Mouse (Mus musculus) limb, embryonic 13.5 days (tissue): ENCODE data around the gene Myl6. TPM values are rescaled to one million over a fixed set of nuclear protein-coding genes. Genes with fewer than 3 reads are reported as not detected.
"Not testable (repeated sequence)": the region's sequence is repeated elsewhere in the genome, so short reads cannot be mapped to it uniquely, and the experiment has no call there.

Experiments
- ATAC-seq: fragments of 200-750 bp; cut with Nextera tagmentation; 2 replicates; pipeline ENCODE4 v1.8.0; 2017; ENCODE audit warnings: low read depth, moderate number of reproducible peaks, moderate TSS enrichment; ENCODE audit not compliant: low FRiP score
- H3K27ac ChIP-seq: fragments of 300-500 bp; sonication (generic); 2 replicates; pipeline ENCODE4 v1.5.1; 2015; ENCODE audit warnings: inconsistent platforms, mild to moderate bottlenecking, moderate library complexity
- H3K27me3 ChIP-seq: fragments of 300-500 bp; sonication (generic); 2 replicates; pipeline ENCODE4 v1.6.1; 2015; ENCODE audit warnings: mild to moderate bottlenecking, inconsistent platforms
- H3K36me3 ChIP-seq: fragments of 300-500 bp; sonication (generic); 2 replicates; pipeline ENCODE4 v1.6.1; 2015; ENCODE audit warnings: inconsistent platforms, mild to moderate bottlenecking, moderate library complexity
- H3K4me1 ChIP-seq: fragments of 300-500 bp; sonication (generic); 2 replicates; pipeline ENCODE4 v1.6.1; 2015; ENCODE audit warnings: inconsistent platforms
- H3K4me2 ChIP-seq: fragments of 300-500 bp; sonication (generic); replicated peaks from 2 replicates; pipeline ENCODE4 v1.6.1; 2015; ENCODE audit warnings: inconsistent platforms, mild to moderate bottlenecking, moderate library complexity
- H3K4me3 ChIP-seq: fragments of 300-500 bp; sonication (generic); 2 replicates; pipeline ENCODE4 v1.5.1; 2015; ENCODE audit warnings: moderate library complexity, mild to moderate bottlenecking, inconsistent platforms
- H3K9ac ChIP-seq: fragments of 300-500 bp; sonication (generic); 2 replicates; pipeline ENCODE4 v1.6.1; 2015; ENCODE audit warnings: mild to moderate bottlenecking, inconsistent platforms
- H3K9me3 ChIP-seq: fragments of 300-500 bp; sonication (generic); 2 replicates; pipeline ENCODE4 v1.6.1; 2016; ENCODE audit warnings: inconsistent platforms
- WGBS: fragments of 180-500 bp; shearing (Covaris S2); methylation state at CpG from one replicate; pipeline ENCODE4 v1.1.7; 2015; 5-methylcytosine and 5-hydroxymethylcytosine counted together
- polyA plus RNA-seq: library from polyadenylated mRNA; unstranded; fragments of >200 nt; fragmentation: Nextera tagmentation; extraction: Ambion mirVana; gene quantifications from 2 replicates; pipeline ENCODE4 v1.2.1, GENCODE M21; 2015

The Myl6 gene
- polyA plus RNA-seq, 1 experiment from 2014 or later: 1,077 TPM

DNA sequence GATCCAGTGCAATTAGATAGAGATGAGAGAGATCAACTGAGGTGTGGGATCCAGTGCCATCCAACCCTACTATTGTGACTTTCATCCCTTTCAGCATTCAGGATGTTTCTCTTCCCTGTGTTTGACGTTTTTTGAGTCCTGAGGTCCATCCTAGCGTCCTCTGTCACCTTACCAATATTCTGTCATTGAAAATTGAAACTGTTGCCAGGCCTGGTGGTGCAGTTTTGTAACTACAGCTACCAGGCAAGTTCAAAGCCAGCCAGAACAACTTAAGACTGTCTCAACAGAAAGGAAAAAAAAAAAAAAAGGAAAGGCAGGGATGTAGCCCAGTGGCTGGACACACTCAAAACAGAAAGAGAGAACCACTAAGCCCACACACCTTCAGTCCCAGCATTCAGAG is 1.3 kb upstream of the Myl6 start:
- Histone ChIP-seq H3K4me3 (peak overlapping the region; percentile 81), H3K4me2 (peak overlapping the region; percentile 79), H3K9me3 (no peaks in the 10 kb centered on the region), H3K27ac (no peak overlapping the region), H3K4me1 (peaks cover 45% of the 10 kb centered on the region), H3K36me3 (peaks cover 18% of the 10 kb centered on the region), H3K9ac (peak overlapping the region; percentile 85; the same call in 1 of the 2 replicates), H3K27me3 (no peaks in the 10 kb centered on the region)
- no peak for ATAC-seq
- WGBS: 80% methylated on average over 2 of the region's 2 CpGs

DNA sequence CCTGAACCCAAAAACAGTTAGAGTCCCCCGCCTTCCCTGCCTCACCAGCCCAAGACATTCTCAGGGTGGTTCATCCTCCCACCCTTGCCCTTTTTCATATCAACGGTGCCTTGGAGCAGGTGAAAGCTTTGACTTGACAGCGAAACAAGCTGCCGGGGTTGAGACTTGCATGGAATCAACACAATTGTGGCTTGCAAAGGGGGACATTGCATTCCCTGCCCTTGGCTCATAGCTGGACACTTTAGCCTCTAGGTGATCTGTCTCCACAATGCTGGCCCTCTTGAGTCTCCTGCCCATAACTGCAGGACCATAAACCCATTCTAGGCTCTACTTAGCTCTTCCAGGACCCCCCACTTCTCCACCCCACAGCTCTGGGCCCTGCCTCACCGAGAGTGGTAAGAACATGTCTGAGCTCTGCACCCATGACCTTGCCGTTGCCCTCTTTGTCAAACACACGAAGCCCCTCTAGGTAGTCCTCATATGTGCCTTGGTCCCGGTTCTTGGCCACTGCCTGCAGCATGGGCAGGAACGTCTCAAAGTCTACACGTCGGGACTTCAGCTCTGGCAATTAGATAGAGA is 811 bp upstream of the Myl6 start:
- Histone ChIP-seq H3K27ac (peak overlapping the region; percentile 97), H3K9me3 (no peaks in the 10 kb centered on the region), H3K27me3 (no peaks in the 10 kb centered on the region), H3K4me3 (peak overlapping the region; percentile 81), H3K4me2 (peak overlapping the region; percentile 79), H3K9ac (peak overlapping the region; percentile 85), H3K36me3 (peaks cover 23% of the 10 kb centered on the region), H3K4me1 (peaks cover 49% of the 10 kb centered on the region)
- no peak for ATAC-seq
- 57% methylated on average over 11 of the region's 11 CpGs for WGBS

DNA sequence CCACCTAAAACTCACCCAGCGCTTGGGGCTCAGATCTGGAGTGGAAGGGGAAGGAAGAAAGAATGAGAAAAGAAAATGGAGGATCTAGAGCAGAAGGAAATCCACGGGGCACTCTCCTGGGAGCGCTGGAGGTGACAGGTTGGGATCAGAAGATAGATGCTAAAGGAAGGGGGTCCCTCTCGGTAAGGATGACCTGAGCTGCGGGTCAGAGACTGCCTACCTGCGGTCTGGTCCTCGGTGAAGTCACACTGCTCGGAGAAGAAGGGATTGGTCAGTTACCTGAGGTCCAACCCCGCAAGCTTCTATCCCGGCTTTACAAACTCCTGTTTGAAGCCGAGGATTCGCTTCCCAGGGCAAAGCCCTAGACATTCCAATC is 638 bp downstream of the Myl6 start:
- peak overlapping the region; percentile 88 for H3K9ac ChIP-seq
- H3K27ac ChIP-seq: peak overlapping the region; percentile 97
- under 1% methylated on average over 12 of the region's 12 CpGs for WGBS
- peak overlapping the region; percentile 79 for H3K4me2 ChIP-seq
- no peaks in the 10 kb centered on the region for H3K9me3 ChIP-seq
- peaks cover 47% of the 10 kb centered on the region for H3K4me1 ChIP-seq
- ATAC-seq: peak; percentile 28
- peak overlapping the region; percentile 81 for H3K4me3 ChIP-seq
- no peaks in the 10 kb centered on the region for H3K27me3 ChIP-seq
- peaks cover 37% of the 10 kb centered on the region for H3K36me3 ChIP-seq

DNA sequence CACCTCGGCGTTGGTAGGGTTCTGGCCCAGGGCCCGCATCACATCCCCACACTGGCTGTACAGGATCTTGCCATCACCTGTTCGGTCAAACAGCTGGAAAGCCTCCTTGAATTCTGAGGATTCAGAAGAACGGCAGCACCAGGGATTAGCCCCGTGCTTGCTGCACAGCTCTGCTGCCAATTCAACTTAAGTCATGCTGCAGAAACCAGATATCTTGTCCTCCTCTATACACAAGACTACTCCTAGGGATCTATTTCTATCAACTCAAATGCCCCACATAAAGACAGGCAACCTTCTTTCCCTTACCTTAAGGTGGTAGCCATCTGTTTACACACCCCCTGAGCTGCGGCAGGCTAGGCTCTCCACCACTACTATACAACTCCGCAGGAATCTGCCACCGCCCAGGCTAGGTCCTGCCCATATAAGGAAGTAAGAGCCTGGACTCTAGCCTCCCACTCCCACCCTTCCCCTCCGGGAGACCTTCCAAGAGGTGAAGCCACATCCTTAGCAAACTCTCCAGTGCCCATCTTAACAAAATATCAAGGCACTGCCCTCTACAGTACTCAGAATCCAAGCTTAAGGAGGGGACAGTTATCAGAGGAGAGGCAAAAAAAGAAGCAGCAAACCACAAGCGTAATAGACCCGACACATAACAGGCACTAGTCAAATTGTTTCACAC is 1.2 kb downstream of the Myl6 start:
- H3K4me2 ChIP-seq: peak overlapping the region; percentile 79
- no peaks in the 10 kb centered on the region for H3K9me3 ChIP-seq
- H3K4me1 ChIP-seq: peaks cover 42% of the 10 kb centered on the region
- peak; percentile 33 for ATAC-seq
- WGBS: 26% methylated on average over 12 of the region's 12 CpGs
- H3K27me3 ChIP-seq: no peaks in the 10 kb centered on the region
- peak overlapping the region; percentile 97 for H3K27ac ChIP-seq
- H3K9ac ChIP-seq: peak overlapping the region; percentile 88
- peaks cover 43% of the 10 kb centered on the region for H3K36me3 ChIP-seq
- peak overlapping the region; percentile 81 for H3K4me3 ChIP-seq

DNA sequence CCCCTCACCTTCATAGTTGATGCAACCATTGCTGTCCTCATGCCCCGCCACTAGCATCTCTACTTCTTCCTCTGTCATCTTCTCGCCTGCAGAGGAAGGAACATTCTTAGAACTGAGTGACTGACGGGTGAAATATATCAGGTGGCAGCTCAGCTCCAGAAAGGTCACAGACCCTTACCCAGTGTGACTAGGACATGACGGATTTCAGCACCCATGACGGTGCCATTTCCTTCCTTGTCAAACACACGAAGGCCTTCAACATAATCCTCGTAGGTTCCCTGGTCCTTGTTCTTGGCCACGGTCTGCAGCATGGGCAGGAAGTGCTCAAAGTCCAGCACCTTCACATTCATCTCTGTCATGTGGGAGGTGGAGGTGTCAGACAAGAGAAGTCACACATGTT is 1.9 kb downstream of the Myl6 start:
- not testable (repeated sequence) for H3K27me3 ChIP-seq, ATAC-seq, H3K9me3 ChIP-seq
- peak overlapping the region; percentile 97; the same call in 1 of the 2 replicates for H3K27ac ChIP-seq
- peaks cover 41% of the 10 kb centered on the region for H3K4me1 ChIP-seq
- peak overlapping the region; percentile 79 for H3K4me2 ChIP-seq
- H3K36me3 ChIP-seq: peaks cover 50% of the 10 kb centered on the region
- peak overlapping the region; percentile 88 for H3K9ac ChIP-seq
- H3K4me3 ChIP-seq: peak overlapping the region; percentile 81
- WGBS: 72% methylated on average over 8 of the region's 8 CpGs

DNA sequence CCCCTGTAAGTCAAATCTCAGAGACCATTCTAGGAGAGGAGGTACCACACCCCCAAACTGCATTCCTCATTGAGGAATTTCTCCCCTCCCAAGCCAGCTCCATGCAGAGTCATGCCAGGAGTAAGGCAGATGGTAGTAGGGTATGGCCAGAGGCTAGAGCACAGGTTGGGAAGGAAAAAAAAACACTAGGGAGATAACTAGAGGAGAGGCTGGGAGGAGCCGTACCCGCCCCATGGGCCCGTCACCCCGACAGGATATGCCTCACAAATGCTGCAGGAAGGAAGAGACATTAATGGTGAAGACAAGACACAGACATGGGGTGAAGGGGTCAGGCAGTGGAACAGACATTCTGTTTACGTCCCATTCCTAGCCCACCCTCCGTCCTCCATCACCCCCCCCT is 2.5 kb downstream of the Myl6 start:
- H3K9ac ChIP-seq: peak overlapping the region; percentile 88
- peak overlapping the region; percentile 6; the same call in 1 of the 2 replicates for H3K27ac ChIP-seq
- peaks cover 54% of the 10 kb centered on the region for H3K36me3 ChIP-seq

DNA sequence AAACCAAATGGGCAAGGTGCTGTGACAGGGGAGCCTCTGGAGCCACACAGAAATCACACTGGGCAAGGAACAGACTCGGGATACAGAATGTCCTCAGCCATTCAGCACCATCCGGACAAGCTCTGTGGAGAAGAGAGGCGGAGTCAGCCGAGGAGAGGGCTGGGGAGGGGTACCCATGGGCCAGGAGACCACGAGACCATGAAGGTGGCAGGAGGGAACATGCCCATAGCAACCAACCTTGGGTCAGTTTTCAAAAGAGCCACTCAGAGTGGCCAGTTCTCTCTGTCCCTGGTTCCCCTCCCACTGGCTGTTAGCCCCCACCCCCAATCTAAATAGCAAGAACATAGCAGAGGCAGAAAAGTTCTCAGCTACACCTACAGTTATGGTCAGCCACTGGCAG is 3.0 kb downstream of the Myl6 start:
- H3K9ac ChIP-seq: no peak overlapping the region
- no peaks in the 10 kb centered on the region for H3K9me3 ChIP-seq
- no peaks in the 10 kb centered on the region for H3K27me3 ChIP-seq
- peaks cover 60% of the 10 kb centered on the region for H3K36me3 ChIP-seq
- H3K4me1 ChIP-seq: peaks cover 41% of the 10 kb centered on the region
- no peak overlapping the region for H3K4me3 ChIP-seq
- 54% methylated on average over 5 of the region's 5 CpGs for WGBS
- no peak for ATAC-seq
- peak overlapping the region; percentile 79 for H3K4me2 ChIP-seq
- H3K27ac ChIP-seq: peak overlapping the region; percentile 6; the same call in 1 of the 2 replicates

More for the DNA sequence above, 2.5 kb downstream of the Myl6 start:
- no peak for ATAC-seq
- H3K4me2 ChIP-seq: peak overlapping the region; percentile 79
- peaks cover 41% of the 10 kb centered on the region for H3K4me1 ChIP-seq
- WGBS: 65% methylated on average over 6 of the region's 6 CpGs
- no peaks in the 10 kb centered on the region for H3K9me3 ChIP-seq
- no peaks in the 10 kb centered on the region for H3K27me3 ChIP-seq
- peak overlapping the region; percentile 81 for H3K4me3 ChIP-seq

DNA sequence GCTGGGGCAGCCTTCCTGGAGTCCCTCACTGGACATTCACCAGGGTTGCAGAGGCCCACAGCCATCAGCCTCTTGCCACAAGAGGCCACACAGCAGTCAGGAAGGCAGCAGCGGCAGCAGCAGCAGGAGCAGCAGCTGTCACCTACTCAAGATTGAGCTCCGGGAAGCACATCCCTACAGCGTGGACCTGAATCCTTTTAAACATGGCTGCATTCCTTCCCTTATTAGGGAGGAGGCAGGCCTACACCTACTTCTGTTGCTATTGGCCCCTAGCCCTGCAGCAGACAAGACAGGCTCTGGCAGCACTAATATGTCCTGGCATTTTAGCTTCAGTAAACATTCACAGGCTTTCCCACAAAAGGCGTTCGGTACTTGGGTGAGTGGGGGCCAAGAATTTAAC is 3.7 kb downstream of the Myl6 start:
- H3K27ac ChIP-seq: no peak overlapping the region
- H3K36me3 ChIP-seq: peaks cover 67% of the 10 kb centered on the region
- 0 out of 2 replicates have a peak overlapping the region, but pooled peaks have one; percentile 50 for H3K9ac ChIP-seq
- no peak for ATAC-seq
- H3K4me1 ChIP-seq: peaks cover 38% of the 10 kb centered on the region
- no peaks in the 10 kb centered on the region for H3K27me3 ChIP-seq
- no peak overlapping the region for H3K4me2 ChIP-seq
- H3K4me3 ChIP-seq: no peak overlapping the region
- H3K9me3 ChIP-seq: no peaks in the 10 kb centered on the region
- 59% methylated on average over 5 of the region's 5 CpGs for WGBS

DNA sequence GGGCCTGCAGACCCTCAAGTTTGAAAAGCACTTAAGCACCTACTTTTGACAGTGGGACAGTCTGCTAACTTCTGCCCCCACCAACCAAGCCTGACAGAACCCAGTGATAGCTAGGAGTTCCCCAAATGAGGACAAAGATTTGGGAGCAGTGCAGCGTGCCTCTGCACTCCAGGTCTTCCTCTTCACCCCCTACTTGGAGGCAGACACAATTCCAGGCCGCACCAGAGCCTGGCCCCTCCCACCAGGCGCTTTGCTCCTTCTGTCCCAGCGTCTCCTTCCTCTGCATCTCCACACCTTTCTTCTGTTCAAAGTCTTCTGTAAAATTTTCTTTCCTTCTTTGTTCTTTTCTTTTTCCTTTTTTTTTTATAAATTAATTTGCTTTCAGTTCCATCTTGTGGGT is 4.2 kb downstream of the Myl6 start:
- WGBS: 57% methylated on average over 4 of the region's 4 CpGs
- Histone ChIP-seq H3K4me3 (no peak overlapping the region), H3K4me1 (peaks cover 33% of the 10 kb centered on the region), H3K27ac (peak overlapping the region; percentile 33; the same call in 1 of the 2 replicates), H3K9me3 (no peaks in the 10 kb centered on the region), H3K9ac (peak overlapping the region; percentile 50; the same call in 1 of the 2 replicates), H3K36me3 (peaks cover 67% of the 10 kb centered on the region), H3K27me3 (no peaks in the 10 kb centered on the region), H3K4me2 (no peak overlapping the region)
- no peak for ATAC-seq

DNA sequence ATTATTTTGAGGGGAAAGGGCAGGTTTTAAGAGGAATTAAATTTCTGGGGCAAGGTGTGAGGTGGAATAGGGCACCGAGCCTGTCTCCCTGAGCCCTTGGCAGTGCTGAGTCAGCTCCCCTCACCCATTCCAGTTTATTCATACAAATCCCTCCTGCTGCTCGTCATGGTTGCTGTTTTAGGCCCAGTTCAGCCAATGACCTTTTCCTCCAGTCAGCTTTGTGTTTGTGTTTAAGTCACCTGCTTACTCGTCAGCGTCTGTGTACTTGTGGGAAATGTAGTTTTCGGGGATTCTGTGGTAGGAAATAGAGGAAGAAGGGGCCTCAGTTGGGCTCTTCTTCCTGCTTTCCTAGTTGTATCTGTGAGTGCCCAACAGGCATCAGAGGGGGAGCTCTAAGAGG is 4.6 kb downstream of the Myl6 start:
- no peak for ATAC-seq
- Histone ChIP-seq H3K9me3 (no peaks in the 10 kb centered on the region), H3K4me2 (no peak overlapping the region), H3K36me3 (peaks cover 71% of the 10 kb centered on the region), H3K27ac (peak overlapping the region; percentile 33; the same call in 1 of the 2 replicates), H3K27me3 (no peaks in the 10 kb centered on the region), H3K9ac (peak overlapping the region; percentile 50; the same call in 1 of the 2 replicates), H3K4me3 (no peak overlapping the region), H3K4me1 (peaks cover 30% of the 10 kb centered on the region)
- 63% methylated on average over 5 of the region's 5 CpGs for WGBS

DNA sequence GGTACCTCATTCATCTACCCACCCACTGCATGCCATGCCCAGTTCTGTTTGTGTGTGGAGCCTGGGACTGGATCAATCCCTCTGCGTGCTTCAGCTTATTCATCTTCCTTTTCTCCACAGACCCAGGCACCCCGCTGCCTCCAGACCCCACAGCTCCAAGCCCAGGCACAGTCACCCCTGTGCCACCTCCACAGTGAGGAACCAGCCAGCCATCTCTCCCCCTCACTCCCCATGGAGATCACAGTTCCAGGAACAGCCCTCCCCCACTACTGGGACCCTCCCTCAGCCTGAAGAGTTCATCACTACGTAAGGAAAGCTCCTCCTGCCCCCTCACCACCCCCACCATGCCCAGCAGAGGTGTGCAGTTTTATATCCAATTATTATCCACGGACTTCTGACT is 5.2 kb downstream of the Myl6 start:
- Histone ChIP-seq H3K27me3 (no peaks in the 10 kb centered on the region), H3K4me3 (no peak overlapping the region), H3K4me2 (no peak overlapping the region), H3K36me3 (peaks cover 77% of the 10 kb centered on the region), H3K27ac (no peak overlapping the region), H3K4me1 (peaks cover 30% of the 10 kb centered on the region), H3K9me3 (no peaks in the 10 kb centered on the region), H3K9ac (no peak overlapping the region)
- no peak for ATAC-seq
- WGBS: 78% methylated on average over 4 of the region's 4 CpGs

DNA sequence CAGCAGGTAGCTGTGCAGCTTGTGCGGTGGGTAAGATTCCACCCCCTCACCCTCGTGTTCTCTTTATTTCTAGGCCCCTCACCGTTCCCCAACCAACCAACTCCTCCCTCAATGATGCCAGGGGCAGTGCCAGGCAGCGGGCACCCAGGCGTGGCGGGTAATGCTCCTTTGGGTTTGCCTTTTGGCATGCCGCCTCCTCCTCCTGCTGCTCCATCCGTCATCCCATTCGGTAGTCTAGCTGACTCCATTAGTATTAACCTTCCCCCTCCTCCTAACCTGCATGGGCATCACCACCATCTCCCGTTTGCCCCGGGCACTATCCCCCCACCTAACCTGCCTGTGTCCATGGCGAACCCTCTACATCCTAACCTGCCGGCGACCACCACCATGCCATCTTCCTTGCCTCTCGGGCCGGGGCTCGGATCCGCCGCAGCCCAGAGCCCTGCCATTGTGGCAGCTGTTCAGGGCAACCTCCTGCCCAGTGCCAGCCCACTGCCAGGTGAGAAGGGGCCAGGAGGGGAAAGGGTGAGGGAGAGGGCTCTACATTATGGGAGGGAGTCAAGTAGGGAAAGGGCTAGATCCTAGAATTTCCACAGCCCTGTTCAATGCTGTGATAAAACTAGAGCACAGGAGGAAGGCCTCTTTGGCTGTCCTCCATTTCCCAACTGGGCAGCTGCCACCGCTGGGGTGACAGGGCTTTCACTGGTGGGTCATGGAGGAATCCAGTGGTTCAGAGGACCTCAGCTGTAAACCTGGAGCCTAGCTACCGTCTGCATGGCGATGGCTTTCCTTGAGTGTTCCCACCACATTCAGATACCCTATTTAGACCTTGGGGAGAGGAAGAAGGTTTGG is 5.9 kb downstream of the Myl6 start:
- Histone ChIP-seq H3K27ac (no peak overlapping the region), H3K9me3 (no peaks in the 10 kb centered on the region), H3K4me2 (no peak overlapping the region), H3K27me3 (no peaks in the 10 kb centered on the region), H3K9ac (no peak overlapping the region), H3K4me1 (peaks cover 30% of the 10 kb centered on the region), H3K36me3 (peaks cover 84% of the 10 kb centered on the region), H3K4me3 (no peak overlapping the region)
- WGBS: 93% methylated on average over 22 of the region's 22 CpGs
- ATAC-seq: no peak
